Mouse (Mus musculus): Measurements from ENCODE around the gene Fam57b.

DNA sequence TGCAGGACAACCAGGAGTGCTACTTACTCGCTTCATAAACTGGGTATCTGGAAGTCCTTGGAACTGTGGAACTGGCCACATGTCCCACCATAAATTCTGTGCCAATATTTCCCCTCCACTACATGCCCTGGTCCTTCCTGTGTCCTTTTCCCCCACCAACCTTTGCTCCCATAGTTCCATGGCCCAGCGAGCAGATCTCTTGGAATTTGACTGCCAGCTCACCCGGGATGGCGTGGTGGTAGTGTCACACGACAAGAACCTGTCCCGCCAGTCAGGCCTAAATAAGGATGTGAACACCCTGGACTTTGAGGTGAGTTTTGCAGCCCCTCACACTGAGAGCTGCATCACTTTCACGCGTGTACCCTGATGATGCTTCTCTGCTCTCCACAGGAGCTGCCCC, 30.5 kb upstream of the Fam57b start:
- no peak for TF ChIP-seq CTCF (IDR thresholded peaks at IDR 0.05; ENCODE audit: control insufficient read depth, insufficient read depth, insufficient read length)
- TF ChIP-seq MAX (IDR thresholded peaks at IDR 0.05), result no peak
- no peak for TF ChIP-seq CEBPB (IDR thresholded peaks at IDR 0.05; ENCODE audit: low read depth)
- TF ChIP-seq MYOD1 (IDR thresholded peaks at IDR 0.05; ENCODE audit: control insufficient read depth, insufficient read length, low read depth), result no peak
- no peak for TF ChIP-seq FOSL1 (IDR thresholded peaks at IDR 0.05; ENCODE audit: insufficient read depth, low read length, poor library complexity, severe bottlenecking)
- TF ChIP-seq USF1 (IDR thresholded peaks at IDR 0.05; ENCODE audit: low read depth), result no peak
- no peak for TF ChIP-seq MYOG (IDR thresholded peaks at IDR 0.05; ENCODE audit: control insufficient read depth, extremely low read depth, insufficient read length)
